Mouse (Mus musculus): ENCODE measurements around the gene Ift81. TPM values are rescaled to one million over a fixed set of nuclear protein-coding genes. Genes with fewer than 3 reads are reported as not detected.

The Ift81 gene
- polyA plus RNA-seq, 2 experiments = 0.93 to 2.2 TPM

DNA sequence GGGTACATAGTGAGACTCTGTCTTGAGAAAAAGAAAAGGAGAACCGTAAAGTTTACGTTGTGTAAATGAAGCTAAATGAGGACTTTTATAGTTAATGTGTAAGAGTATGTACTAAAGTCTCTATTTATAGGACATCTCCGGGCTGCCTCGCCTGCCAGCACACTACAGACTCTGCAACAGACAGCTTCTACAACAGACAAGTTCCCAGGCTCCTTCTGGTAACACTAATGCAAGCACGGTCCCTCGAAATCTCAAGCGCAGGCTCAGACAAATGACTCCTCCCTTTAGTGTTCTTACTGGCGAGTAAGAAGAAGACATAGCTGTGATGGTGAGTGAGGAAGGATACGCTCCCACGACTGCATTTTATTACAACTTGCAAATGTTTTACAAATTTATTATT is 56.2 kb downstream of the Ift81 start:
- no peak for TF ChIP-seq CTCF (IDR thresholded peaks at IDR 0.05; ENCODE audit: low read depth)
- no peak for TF ChIP-seq EP300 (IDR thresholded peaks at IDR 0.05; ENCODE audit: low read depth)
- 75% methylated on average over 10 of the region's 10 CpGs for WGBS (ENCODE audit: insufficient replicate concordance)

GRCm38 (mm10) chr5:122555107-122555506 is 59.2 kb downstream of the Ift81 start:
- Histone ChIP-seq H3K4me1 (replicated peaks; ENCODE audit: control insufficient read depth in 2 of 2, insufficient read depth in 2 of 2, low read length in 1 of 2) (no peaks in the 10 kb centered on the region), H3K4me2 (ENCODE audit: low read depth) (no peak overlapping the region), H3K36me3 (replicated peaks; ENCODE audit: control insufficient read depth, insufficient read depth, low read depth) (no peaks in the 10 kb centered on the region), H3K27ac (no peak overlapping the region), H3K9ac (replicated peaks) (no peak overlapping the region; the same call in 1 of the 2 replicates), H3K9me3 (ENCODE audit: control insufficient read depth, low read length) (no peaks in the 10 kb centered on the region), H3K27me3 (ENCODE audit: control insufficient read depth, insufficient read depth, low read length) (no peaks in the 10 kb centered on the region), H3K4me3 (ENCODE audit: insufficient read depth in 1 of 2, low read depth in 2 of 2, low read length in 2 of 2) (no peak overlapping the region)
- peak; percentile 81 for ATAC-seq (ENCODE audit: insufficient read depth)
- DNase-seq (ENCODE audit: low read depth in 3 of 3, low spot score in 3 of 3) = peak in 1 of 3 experiments; percentile 26
- WGBS (ENCODE audit: insufficient replicate concordance) = 13% methylated on average over 2 of the region's 2 CpGs
- TF ChIP-seq EP300 (IDR thresholded peaks at IDR 0.05; ENCODE audit: low read depth) (no peak; the same call in 1 of the 2 replicates), CTCF (IDR thresholded peaks at IDR 0.05; ENCODE audit: low read depth) (no peak)

More for the DNA sequence above, 56.2 kb downstream of the Ift81 start:
- no peak overlapping the region for H3K9ac ChIP-seq (replicated peaks)
- H3K36me3 ChIP-seq (replicated peaks; ENCODE audit: control insufficient read depth, insufficient read depth, low read depth) = no peaks in the 10 kb centered on the region
- H3K27me3 ChIP-seq (ENCODE audit: control insufficient read depth, insufficient read depth, low read length) = no peaks in the 10 kb centered on the region
- H3K4me3 ChIP-seq (ENCODE audit: insufficient read depth in 1 of 2, low read depth in 2 of 2, low read length in 2 of 2) = no peak overlapping the region
- H3K27ac ChIP-seq = no peak overlapping the region
- DNase-seq (ENCODE audit: low read depth in 3 of 3, low spot score in 3 of 3) (no peak), ATAC-seq (ENCODE audit: insufficient read depth) (no peak)
- no peak overlapping the region for H3K4me2 ChIP-seq (ENCODE audit: low read depth)
- H3K4me1 ChIP-seq (replicated peaks; ENCODE audit: control insufficient read depth in 2 of 2, insufficient read depth in 2 of 2, low read length in 1 of 2) = no peaks in the 10 kb centered on the region
- no peaks in the 10 kb centered on the region for H3K9me3 ChIP-seq (ENCODE audit: control insufficient read depth, low read length)

- WGBS (ENCODE audit: insufficient replicate concordance) = 58% methylated on average over 9 of the region's 9 CpGs
- Histone ChIP-seq H3K4me1 (replicated peaks; ENCODE audit: control insufficient read depth in 2 of 2, insufficient read depth in 2 of 2, low read length in 1 of 2) (peaks cover 0 to 12% of the 10 kb centered on the region in 2 experiments; a peak in 2 of 4 replicates), H3K9ac (replicated peaks) (no peak overlapping the region), H3K27me3 (ENCODE audit: control insufficient read depth, insufficient read depth, low read length) (no peaks in the 10 kb centered on the region), H3K27ac (no peak overlapping the region), H3K4me3 (ENCODE audit: insufficient read depth in 1 of 2, low read depth in 2 of 2, low read length in 2 of 2) (no peak overlapping the region), H3K4me2 (ENCODE audit: low read depth) (no peak overlapping the region), H3K9me3 (ENCODE audit: control insufficient read depth, low read length) (no peaks in the 10 kb centered on the region), H3K36me3 (replicated peaks; ENCODE audit: control insufficient read depth, insufficient read depth, low read depth) (no peaks in the 10 kb centered on the region)
- TF ChIP-seq CTCF (IDR thresholded peaks at IDR 0.05; ENCODE audit: low read depth) = no peak
- TF ChIP-seq EP300 (IDR thresholded peaks at IDR 0.05; ENCODE audit: low read depth) = no peak
- ATAC-seq (ENCODE audit: insufficient read depth) (no peak), DNase-seq (ENCODE audit: low read depth in 3 of 3, low spot score in 3 of 3) (no peak)
These were observed 61.7 kb downstream of the Ift81 start for GRCm38 (mm10) chr5:122552638-122553037.

DNA sequence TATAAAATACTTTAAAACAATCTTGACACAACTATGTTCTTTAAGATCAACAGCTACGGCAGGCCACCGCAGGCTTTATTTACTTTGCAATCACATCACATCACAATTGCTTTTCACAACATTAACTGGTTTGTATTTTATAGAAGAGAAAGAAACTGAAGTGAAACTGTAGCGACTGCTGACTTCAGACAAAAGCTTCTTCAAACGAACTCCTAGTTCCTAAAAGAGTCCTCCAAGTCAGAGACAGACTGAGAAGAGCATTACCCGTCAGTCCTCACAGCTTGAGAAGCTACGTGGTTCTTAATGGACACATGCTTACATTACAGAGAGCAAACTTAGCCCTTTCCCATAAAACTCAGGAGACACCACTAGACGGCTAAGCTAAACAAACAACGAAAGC is 63.9 kb downstream of the Ift81 start:
- no peaks in the 10 kb centered on the region for H3K27me3 ChIP-seq (ENCODE audit: control insufficient read depth, insufficient read depth, low read length)
- peaks cover 0 to 12% of the 10 kb centered on the region in 2 experiments; a peak in 2 of 4 replicates for H3K4me1 ChIP-seq (replicated peaks; ENCODE audit: control insufficient read depth in 2 of 2, insufficient read depth in 2 of 2, low read length in 1 of 2)
- no peak overlapping the region for H3K27ac ChIP-seq
- no peak overlapping the region for H3K4me2 ChIP-seq (ENCODE audit: low read depth)
- H3K9ac ChIP-seq (replicated peaks) = no peak overlapping the region
- DNase-seq (ENCODE audit: low read depth in 3 of 3, low spot score in 3 of 3) (no peak), ATAC-seq (ENCODE audit: insufficient read depth) (no peak)
- H3K36me3 ChIP-seq (replicated peaks; ENCODE audit: control insufficient read depth, insufficient read depth, low read depth) = no peaks in the 10 kb centered on the region
- no peak overlapping the region for H3K4me3 ChIP-seq (ENCODE audit: insufficient read depth in 1 of 2, low read depth in 2 of 2, low read length in 2 of 2)
- no peak for TF ChIP-seq CTCF (IDR thresholded peaks at IDR 0.05; ENCODE audit: low read depth)
- TF ChIP-seq EP300 (IDR thresholded peaks at IDR 0.05; ENCODE audit: low read depth) = no peak
- 56% methylated on average over 8 of the region's 8 CpGs for WGBS (ENCODE audit: insufficient replicate concordance)
- no peaks in the 10 kb centered on the region for H3K9me3 ChIP-seq (ENCODE audit: control insufficient read depth, low read length)

- DNase-seq (ENCODE audit: low read depth in 3 of 3, low spot score in 3 of 3) (no peak), ATAC-seq (ENCODE audit: insufficient read depth) (no peak)
- Histone ChIP-seq H3K4me3 (ENCODE audit: insufficient read depth in 1 of 2, low read depth in 2 of 2, low read length in 2 of 2) (no peak overlapping the region), H3K9ac (replicated peaks) (no peak overlapping the region), H3K4me1 (replicated peaks; ENCODE audit: control insufficient read depth in 2 of 2, insufficient read depth in 2 of 2, low read length in 1 of 2) (peaks cover 0 to 12% of the 10 kb centered on the region in 2 experiments; a peak in 2 of 4 replicates), H3K4me2 (ENCODE audit: low read depth) (no peak overlapping the region), H3K9me3 (ENCODE audit: control insufficient read depth, low read length) (no peaks in the 10 kb centered on the region), H3K36me3 (replicated peaks; ENCODE audit: control insufficient read depth, insufficient read depth, low read depth) (no peaks in the 10 kb centered on the region), H3K27ac (no peak overlapping the region), H3K27me3 (ENCODE audit: control insufficient read depth, insufficient read depth, low read length) (no peaks in the 10 kb centered on the region)
- TF ChIP-seq CTCF (IDR thresholded peaks at IDR 0.05; ENCODE audit: low read depth) (no peak), EP300 (IDR thresholded peaks at IDR 0.05; ENCODE audit: low read depth) (no peak)
- WGBS (ENCODE audit: insufficient replicate concordance) = 41% methylated on average over 6 of the region's 6 CpGs
These were observed 65.6 kb downstream of the Ift81 start for GRCm38 (mm10) chr5:122548671-122549070.
